Mouse (Mus musculus) gonadal fat pad, adult 2 months (tissue): Measurements from ENCODE around the gene Ifi27l2a. TPM values are rescaled to one million over a fixed set of nuclear protein-coding genes. Genes with fewer than 3 reads are reported as not detected.
A peak's percentile ranks its signal among the peaks of the same experiment; 100 is the strongest.

Experiments used
- DNase-seq: peaks from one replicate; pipeline ENCODE4 v3.0.0-alpha.2; 2012; ENCODE audit warnings: low read depth
- polyA plus RNA-seq: library from polyadenylated mRNA; depleted of rRNA; stranded (reverse); fragments of >200 nt; gene quantifications from 2 replicates; pipeline ENCODE4 v1.2.3, GENCODE M21; 2012; rRNA removed

Gene Ifi27l2a
- polyA plus RNA-seq, 1 experiment, result 892 TPM

GRCm38 (mm10) chr12:103425729-103426470 is 17.6 kb downstream of the Ifi27l2a start, which contains the start of gene Ddx24:
TSS of gene Ddx24 (minus strand) at chr12:103425830.
- peak; percentile 75 for DNase-seq

DNA sequence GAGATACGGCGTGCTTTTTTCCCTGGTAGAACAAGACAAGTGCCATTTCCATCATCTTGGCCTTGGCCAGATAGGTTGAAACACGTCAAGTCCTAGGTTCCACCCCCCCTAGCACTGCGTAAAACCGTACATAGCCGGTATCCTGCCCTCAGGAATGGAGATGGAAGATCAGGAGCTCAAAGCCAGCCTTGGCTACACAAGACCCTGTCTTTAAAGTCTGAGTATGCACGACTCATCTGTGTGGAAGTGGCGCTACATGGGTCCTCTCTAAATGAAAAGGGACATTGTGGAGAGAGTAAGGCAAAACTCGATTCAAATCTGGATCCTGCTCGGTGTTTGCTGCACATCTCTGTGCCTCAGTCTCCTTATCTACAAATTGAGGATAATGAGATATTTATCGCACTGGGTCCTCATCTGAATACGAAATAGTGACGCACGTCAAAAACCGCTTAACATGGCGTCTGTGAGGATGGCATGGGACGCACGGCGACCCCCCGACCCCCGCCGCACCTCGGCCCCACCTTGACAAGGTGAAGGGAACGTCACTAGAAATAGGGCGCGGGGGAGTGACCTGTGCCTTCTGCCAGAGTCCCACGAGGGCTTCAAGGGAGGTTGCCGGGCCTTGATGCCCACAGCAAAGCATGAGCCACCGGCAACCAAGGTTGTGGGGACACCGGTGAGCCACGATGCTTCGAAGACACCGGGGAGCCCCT is 18.3 kb downstream of the Ifi27l2a start:
- DNase-seq, result no peak

GRCm38 (mm10) chr12:103408144-103408543 is 35.3 kb downstream of the Ifi27l2a start:
- DNase-seq, result no peak

DNA sequence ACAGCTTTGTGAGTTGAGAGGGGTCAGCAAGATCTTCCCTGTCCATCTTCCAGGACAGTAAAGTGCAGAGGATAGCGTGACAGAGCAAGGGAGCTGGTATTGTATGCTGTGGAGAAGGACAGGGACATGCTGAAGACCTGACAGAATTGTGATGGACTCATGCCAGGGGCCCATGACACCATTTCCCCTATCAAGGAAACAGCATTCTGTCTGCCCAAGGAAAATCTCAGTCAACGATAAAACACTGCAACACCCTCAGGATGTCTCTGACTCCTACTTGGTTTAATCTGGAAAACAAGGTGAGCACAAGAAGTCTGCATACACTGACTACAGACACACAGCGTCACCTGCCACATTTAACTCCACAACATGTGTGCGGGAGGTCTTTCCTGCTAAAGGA is 35.8 kb downstream of the Ifi27l2a start, which contains the start of gene 9330161L09Rik:
Gene 9330161L09Rik, minus strand, starts transcription at position 101 of the 400 bp plus-strand sequence.
- no peak for DNase-seq

DNA sequence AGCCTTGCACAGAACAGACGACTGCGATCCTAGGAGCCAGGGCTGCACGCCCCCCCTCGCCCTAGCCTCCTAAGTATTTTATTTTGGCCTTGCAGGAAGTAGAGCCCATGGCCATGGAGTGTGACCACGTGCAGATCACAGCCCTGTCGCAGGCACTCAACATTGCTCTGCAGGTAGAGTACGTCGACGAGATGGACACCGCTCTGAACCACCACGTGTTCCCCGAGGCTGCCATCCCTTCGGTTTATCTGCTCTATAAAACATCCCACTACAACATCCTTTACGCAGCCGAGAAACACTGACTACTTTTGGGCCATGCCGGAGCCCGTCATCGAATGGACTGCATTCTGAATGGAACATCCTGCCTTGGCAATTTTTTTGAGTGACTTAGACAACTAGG is 39.3 kb downstream of the Ifi27l2a start:
- no peak for DNase-seq

GRCm38 (mm10) chr12:103396751-103397150 is 46.7 kb downstream of the Ifi27l2a start:
- DNase-seq, result no peak

DNA sequence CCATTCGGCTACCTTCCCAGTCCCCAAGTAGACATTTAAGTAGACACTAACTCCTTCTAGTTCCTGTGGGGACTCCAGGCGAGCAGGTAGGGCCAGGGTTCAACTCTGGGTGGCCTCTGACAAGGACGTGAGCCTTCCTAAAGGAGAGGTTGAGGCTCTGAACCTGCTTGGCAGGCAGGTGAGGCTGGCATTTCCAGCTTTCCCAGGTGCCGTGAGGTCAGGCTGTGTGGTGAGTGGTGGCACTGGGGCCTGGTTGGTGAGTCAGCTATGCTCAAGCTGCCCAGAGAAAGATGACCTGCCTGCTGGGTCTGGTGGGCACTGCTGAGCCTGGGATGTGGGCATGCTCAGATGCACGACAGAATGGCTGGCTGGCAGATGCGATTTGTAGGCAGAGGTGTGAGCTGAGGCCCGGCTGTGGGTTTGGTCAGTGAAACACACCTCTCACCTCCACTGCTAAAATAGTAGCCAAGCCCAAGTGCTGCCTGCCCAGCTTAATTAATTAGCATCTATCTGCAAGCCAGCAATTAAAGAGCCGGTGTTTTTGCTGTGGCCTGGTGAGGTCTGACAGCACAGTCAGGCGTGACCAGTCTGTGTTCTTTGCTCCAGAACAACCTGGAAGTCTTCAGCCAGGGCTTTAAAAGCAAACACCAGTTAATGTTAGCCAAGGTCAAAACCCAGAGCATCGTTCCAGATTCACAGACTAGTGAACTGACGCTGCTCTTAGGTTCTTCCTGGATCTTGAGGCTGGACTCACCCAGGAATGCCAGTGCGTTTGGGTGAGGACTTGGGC is 47.8 kb downstream of the Ifi27l2a start:
- no peak for DNase-seq

GRCm38 (mm10) chr12:103393528-103393927 is 50.0 kb downstream of the Ifi27l2a start:
- no peak for DNase-seq

Other genes starting within 250 kb of the Ifi27l2a start
- gene Prima1, start 201.5 kb downstream of the Ifi27l2a start, polyA plus RNA-seq, result 0.57 and 0.71 TPM in 2 replicates
- 0.14 TPM in 2 replicates for gene Fam181a, start 132.7 kb downstream of the Ifi27l2a start, polyA plus RNA-seq
- 15.0 and 21.0 TPM in 2 replicates for gene Asb2, start 87.7 kb downstream of the Ifi27l2a start, polyA plus RNA-seq
- gene Otub2, start 55.0 kb downstream of the Ifi27l2a start, polyA plus RNA-seq, result 3.8 and 4.5 TPM in 2 replicates
- 0.80 and 1.2 TPM in 2 replicates for gene 9330161L09Rik, start 35.9 kb downstream of the Ifi27l2a start, polyA plus RNA-seq
- gene Ddx24, start 17.9 kb downstream of the Ifi27l2a start, polyA plus RNA-seq, result 46.4 and 50.1 TPM in 2 replicates
- gene Ifi27, start 9.5 kb downstream of the Ifi27l2a start, polyA plus RNA-seq, result 378 and 701 TPM in 2 replicates
- gene Ifi27l2b, start 13.5 kb upstream of the Ifi27l2a start, polyA plus RNA-seq, result 0.09 TPM in 1 of 2 replicates, not detected in the other
- 1.4 and 1.6 TPM in 2 replicates for gene Ppp4r4, start 88.6 kb upstream of the Ifi27l2a start, polyA plus RNA-seq
- not detected in 2 replicates for gene Serpina10, start 187.8 kb upstream of the Ifi27l2a start, polyA plus RNA-seq
- 0.07 and 0.22 TPM in 2 replicates for gene Serpina6, start 213.5 kb upstream of the Ifi27l2a start, polyA plus RNA-seq
- gene Serpina16, start 232.5 kb upstream of the Ifi27l2a start, polyA plus RNA-seq, result 428 and 754 TPM in 2 replicates